Mouse (Mus musculus): ENCODE data around the gene Eri3. TPM values are rescaled to one million over a fixed set of nuclear protein-coding genes. Genes with fewer than 3 reads are reported as not detected.

Gene Eri3
- total and polyA plus RNA-seq, 3 experiments = 20.7 to 151 (median 54.3) TPM

- Histone ChIP-seq H3K27me3 (ENCODE audit: insufficient read depth, low read length) (peaks cover 4% of the 10 kb centered on the region; the same call in 1 of the 2 replicates), H3K4me1 (ENCODE audit: insufficient read depth, low read depth, low read length) (no peaks in the 10 kb centered on the region), H3K9me3 (replicated peaks) (no peaks in the 10 kb centered on the region), H3K4me3 (ENCODE audit: low read depth, low read length) (no peak overlapping the region), H3K36me3 (replicated peaks) (no peaks in the 10 kb centered on the region)
- no peak for DNase-seq (ENCODE audit: low spot score)
- ATAC-seq (ENCODE audit: extremely low read depth, insufficient number of reproducible peaks, low FRiP score, poor library complexity, severe bottlenecking) = no peak
- no peak for TF ChIP-seq POLR2AphosphoS5 (IDR thresholded peaks at IDR 0.05; ENCODE audit: insufficient replicate concordance, low read depth, low read length)
- TF ChIP-seq GATA1 (IDR thresholded peaks at IDR 0.05; ENCODE audit: borderline replicate concordance, low read length) = no peak
- TF ChIP-seq CTCF (IDR thresholded peaks at IDR 0.05; ENCODE audit: low read depth, low read length) = no peak
- no peak for TF ChIP-seq TAL1 (conservative IDR thresholded peaks at IDR 0.05; ENCODE audit: low read depth, low read length)
- TF ChIP-seq GATA2 (IDR thresholded peaks at IDR 0.05; ENCODE audit: borderline replicate concordance, low read depth, low read length) = no peak
Observed at GRCm38 (mm10) chr4:117713303-117714098, 163.3 kb downstream of the Eri3 start.

Other genes starting within 250 kb of the Eri3 start
- gene Rnf220, start 53.3 kb upstream of the Eri3 start, total RNA-seq (2014; fragmentation: Nextera tagmentation) = 73.8 and 87.7 TPM in 2 replicates
- gene Rnf220, start 53.3 kb upstream of the Eri3 start, total RNA-seq (2017) = 83.8 and 88.7 TPM in 2 replicates
- gene Rnf220, start 53.3 kb upstream of the Eri3 start, polyA plus RNA-seq (2012) = 109 and 113 TPM in 2 replicates
- 27.6 and 29.9 TPM in 2 replicates for gene Dmap1, start 131.9 kb downstream of the Eri3 start, total RNA-seq (2014; fragmentation: Nextera tagmentation)
- 28.8 and 33.7 TPM in 2 replicates for gene Dmap1, start 131.9 kb downstream of the Eri3 start, total RNA-seq (2017)
- 30.0 and 42.5 TPM in 2 replicates for gene Dmap1, start 131.9 kb downstream of the Eri3 start, polyA plus RNA-seq (2012)
- gene Gm12845, start 174.0 kb downstream of the Eri3 start, total RNA-seq (2014; fragmentation: Nextera tagmentation) = not detected in 2 replicates
- 0.11 TPM in 1 of 2 replicates, not detected in the other for gene Gm12845, start 174.0 kb downstream of the Eri3 start, total RNA-seq (2017)
- gene Gm12845, start 174.0 kb downstream of the Eri3 start, polyA plus RNA-seq (2012) = not detected in 2 replicates
- gene Klf17, start 215.3 kb downstream of the Eri3 start, total RNA-seq (2014; fragmentation: Nextera tagmentation) = not detected in 2 replicates
- 0.12 TPM in 1 of 2 replicates, not detected in the other for gene Klf17, start 215.3 kb downstream of the Eri3 start, total RNA-seq (2017)
- gene Klf17, start 215.3 kb downstream of the Eri3 start, polyA plus RNA-seq (2012) = not detected in 2 replicates

Measured in G1E (cell line).